Mouse (Mus musculus) adrenal gland, adult (tissue): ENCODE measurements around the gene Uts2r.

Source experiments
- DNase-seq, 2 experiments: peaks; one replicate each; pipeline ENCODE4 v3.0.0; 2022 to 2023; ENCODE audit warnings: low spot score in 1 of 2; ENCODE audit not compliant: inconsistent age in 2 of 2

Gene Uts2r

GRCm38 (mm10) chr11:121159971-121160370, at the start of gene Uts2r:
TSS of gene Uts2r (plus strand) at chr11:121160271.
- DNase-seq, result no peak

GRCm38 (mm10) chr11:121111051-121111450, 49.0 kb upstream of the Uts2r start:
- peak; percentile 69 to 88 for DNase-seq

- peak in 1 of 2 experiments; percentile 58 for DNase-seq
These were observed 48.5 kb upstream of the Uts2r start for GRCm38 (mm10) chr11:121111601-121112000.

GRCm38 (mm10) chr11:121112091-121112775, 47.8 kb upstream of the Uts2r start:
- peak; percentile 73 to 91 for DNase-seq

- no peak for DNase-seq
These were observed 42.0 kb upstream of the Uts2r start for GRCm38 (mm10) chr11:121118106-121118505.

GRCm38 (mm10) chr11:121118577-121118976, 41.5 kb upstream of the Uts2r start, which contains the start of gene Tex19.2:
TSS of gene Tex19.2 (minus strand) at chr11:121118677.
- no peak for DNase-seq

GRCm38 (mm10) chr11:121121151-121121550, 38.9 kb upstream of the Uts2r start:
- peak in 1 of 2 experiments; percentile 44 for DNase-seq

- DNase-seq, result peak in 1 of 2 experiments; percentile 47
These were observed 37.9 kb upstream of the Uts2r start for GRCm38 (mm10) chr11:121122024-121122670.

GRCm38 (mm10) chr11:121123438-121123837, 36.6 kb upstream of the Uts2r start:
- DNase-seq, result no peak

GRCm38 (mm10) chr11:121125522-121126172, 34.4 kb upstream of the Uts2r start:
- DNase-seq, result no peak

- DNase-seq, result peak in 1 of 2 experiments; percentile 58
These were observed 33.7 kb upstream of the Uts2r start for GRCm38 (mm10) chr11:121126395-121126794.

- DNase-seq, result no peak
These were observed 32.6 kb upstream of the Uts2r start for GRCm38 (mm10) chr11:121127441-121127840.

GRCm38 (mm10) chr11:121129616-121130015, 30.5 kb upstream of the Uts2r start:
- DNase-seq, result no peak

GRCm38 (mm10) chr11:121134600-121134999, 25.5 kb upstream of the Uts2r start:
- no peak for DNase-seq

- no peak for DNase-seq
These were observed 22.4 kb upstream of the Uts2r start for GRCm38 (mm10) chr11:121137682-121138081.

GRCm38 (mm10) chr11:121138732-121139131, 21.3 kb upstream of the Uts2r start:
- DNase-seq, result peak in 1 of 2 experiments; percentile 51

- peak; percentile 17 to 77 for DNase-seq
These were observed 16.6 kb upstream of the Uts2r start for GRCm38 (mm10) chr11:121143325-121144015.

GRCm38 (mm10) chr11:121145865-121146264, 14.2 kb upstream of the Uts2r start, which contains the start of gene Tex19.1:
TSS of gene Tex19.1 (plus strand) at chr11:121146143.
- no peak for DNase-seq

GRCm38 (mm10) chr11:121148193-121148592, 11.9 kb upstream of the Uts2r start:
- no peak for DNase-seq

GRCm38 (mm10) chr11:121154203-121154602, 5.9 kb upstream of the Uts2r start:
- no peak for DNase-seq

GRCm38 (mm10) chr11:121156411-121156891, 3.6 kb upstream of the Uts2r start:
- peak in 1 of 2 experiments; percentile 46 for DNase-seq
